ENCODE assay signal across 8 mouse cellular contexts in the genomic region with DNA sequence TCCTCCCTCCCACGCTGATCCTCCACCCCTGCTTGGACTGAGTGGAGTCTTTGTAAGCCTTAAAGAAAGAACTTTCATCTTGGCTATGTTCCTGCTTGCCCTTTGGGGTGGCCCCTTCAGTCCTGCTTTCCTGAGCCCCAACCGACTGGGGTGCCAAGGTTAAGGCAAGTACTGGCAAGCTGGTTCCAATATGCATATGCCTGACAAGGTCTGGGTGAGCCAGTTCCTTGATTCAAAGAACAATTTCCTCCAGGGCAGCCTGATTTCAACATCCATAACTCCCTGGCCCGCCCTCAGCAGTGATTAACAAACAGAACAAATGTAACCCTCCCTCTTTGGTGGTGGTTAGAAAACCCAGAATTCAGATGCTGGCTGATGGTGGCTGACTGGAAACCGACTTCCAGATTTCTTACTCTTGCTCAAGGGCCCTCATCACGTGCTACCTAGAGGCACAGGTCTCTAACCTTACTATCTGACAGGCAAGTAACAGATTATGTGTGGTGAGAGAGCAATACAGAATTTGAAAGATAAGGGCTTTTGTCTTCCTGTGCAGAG. TPM values are rescaled to one million over a fixed set of nuclear protein-coding genes. Genes with fewer than 3 reads are reported as not detected.
DNase-seq lines count a peak whose midpoint lies in the region; ATAC-seq lines count a peak whose summit lies in the region.
"Not testable (repeated sequence)": the region's sequence is repeated elsewhere in the genome, so short reads cannot be mapped to it uniquely, and the experiment has no call there.

A gene (plus strand): TSS at position 353 of the 555 bp plus-strand sequence.

- peak within 1 kb of the TSS; percentile 14; the same call in 1 of the 2 replicates for H3K9ac ChIP-seq in embryonic facial prominence, embryonic 14.5 days (ENCODE audit: low read depth, low read length)
- not testable (repeated sequence) for H3K9ac ChIP-seq in intestine, embryonic 15.5 days; neural tube, embryonic 15.5 days (replicated peaks)

- ATAC-seq in embryonic facial prominence, embryonic 14.5 days (ENCODE audit: low read depth), result peak; percentile 84
- peak; percentile 91 for ATAC-seq in granulocyte monocyte progenitor cell, adult 5-6 weeks (replicated peaks; ENCODE audit: poor library complexity, severe bottlenecking)
- peak; percentile 56 for ATAC-seq in intestine, embryonic 15.5 days
- ATAC-seq in neural tube, embryonic 15.5 days (ENCODE audit: low FRiP score), result not testable (repeated sequence)

- H3K4me2 ChIP-seq in embryonic facial prominence, embryonic 14.5 days (ENCODE audit: low read depth, low read length); intestine, embryonic 15.5 days (replicated peaks); neural tube, embryonic 15.5 days: not testable (repeated sequence)

- not testable (repeated sequence) for H3K9me3 ChIP-seq in embryonic facial prominence, embryonic 14.5 days (ENCODE audit: control insufficient read depth, low read length); intestine, embryonic 15.5 days; neural tube, embryonic 15.5 days (replicated peaks)

- DNase-seq in NIH3T3 (ENCODE audit: low read depth), result peak; percentile 90
- DNase-seq in embryonic facial prominence, embryonic 14.5 days (ENCODE audit: low spot score), result peak; percentile 82
- peak; percentile 18 for DNase-seq in layer of hippocampus, adult 9-11 months
- peak; percentile 53 to 60 for DNase-seq in lung, postnatal 4 days
- peak; percentile 47 for DNase-seq in urinary bladder, postnatal 25 days (ENCODE audit: low spot score)

- H3K4me1 ChIP-seq in embryonic facial prominence, embryonic 14.5 days (ENCODE audit: control insufficient read depth, insufficient read depth, low read length), result peaks cover 13% of the 10 kb centered on the region; the same call in 1 of the 2 replicates
- peaks cover 10% of the 10 kb centered on the region for H3K4me1 ChIP-seq in intestine, embryonic 15.5 days (replicated peaks)
- not testable (repeated sequence) for H3K4me1 ChIP-seq in neural tube, embryonic 15.5 days

- H3K27me3 ChIP-seq in embryonic facial prominence, embryonic 14.5 days (replicated peaks; ENCODE audit: control insufficient read depth, insufficient read depth, low read length); intestine, embryonic 15.5 days (replicated peaks); neural tube, embryonic 15.5 days (replicated peaks): not testable (repeated sequence)

- peak within 1 kb of the TSS; percentile 42 for H3K27ac ChIP-seq in embryonic facial prominence, embryonic 14.5 days (replicated peaks; ENCODE audit: low read depth, low read length)
- peak within 1 kb of the TSS; percentile 61; the same call in 1 of the 2 replicates for H3K27ac ChIP-seq in intestine, embryonic 15.5 days
- peak within 1 kb of the TSS; percentile 51; the same call in 1 of the 2 replicates for H3K27ac ChIP-seq in neural tube, embryonic 15.5 days (replicated peaks)

- not testable (repeated sequence) for H3K4me3 ChIP-seq in embryonic facial prominence, embryonic 14.5 days (ENCODE audit: low read depth, low read length); intestine, embryonic 15.5 days (replicated peaks); neural tube, embryonic 15.5 days (replicated peaks)

- WGBS in embryonic facial prominence, embryonic 14.5 days, result 22% methylated on average over 4 of the region's 5 CpGs
- WGBS in intestine, embryonic 15.5 days, result 36% methylated on average over 4 of the region's 5 CpGs
- WGBS in neural tube, embryonic 15.5 days, result 52% methylated on average over 5 of the region's 5 CpGs

- H3K36me3 ChIP-seq in embryonic facial prominence, embryonic 14.5 days (ENCODE audit: control insufficient read depth, insufficient read depth, low read length); intestine, embryonic 15.5 days; neural tube, embryonic 15.5 days: not testable (repeated sequence)

RNA-seq across cellular contexts. Expression of the gene that starts here (rescaled TPM):
- 8.5 and 10.6 TPM in 2 replicates for polyA plus RNA-seq in embryonic facial prominence, embryonic 14.5 days (2014; fragmentation: Nextera tagmentation; extraction: Ambion mirVana)
- total RNA-seq in granulocyte monocyte progenitor cell, adult 5-6 weeks (2014; fragmentation: Nextera tagmentation), result 9.2 TPM in 2 replicates
- 2.3 and 2.6 TPM in 2 replicates for total RNA-seq in granulocyte monocyte progenitor cell, adult 5-6 weeks (2017)
- polyA plus RNA-seq in intestine, embryonic 15.5 days (2015; fragmentation: Nextera tagmentation; extraction: Ambion mirVana), result 7.9 and 10.3 TPM in 2 replicates
- polyA plus RNA-seq in neural tube, embryonic 15.5 days (2015; fragmentation: Nextera tagmentation; extraction: Ambion mirVana), result 1.7 and 1.9 TPM in 2 replicates

Comparison
In these comparisons a context has a peak if more than half of its experiments do, and no peak if none do; other contexts are left out.
1. DNase-seq: peak in every context shown above with its lines; median percentile 90 in NIH3T3; 82 in embryonic facial prominence, embryonic 14.5 days; 56 in lung, postnatal 4 days; 47 in urinary bladder, postnatal 25 days; 18 in layer of hippocampus, adult 9-11 months.